Mouse (Mus musculus): ENCODE data around the gene Rbl1.

DNA sequence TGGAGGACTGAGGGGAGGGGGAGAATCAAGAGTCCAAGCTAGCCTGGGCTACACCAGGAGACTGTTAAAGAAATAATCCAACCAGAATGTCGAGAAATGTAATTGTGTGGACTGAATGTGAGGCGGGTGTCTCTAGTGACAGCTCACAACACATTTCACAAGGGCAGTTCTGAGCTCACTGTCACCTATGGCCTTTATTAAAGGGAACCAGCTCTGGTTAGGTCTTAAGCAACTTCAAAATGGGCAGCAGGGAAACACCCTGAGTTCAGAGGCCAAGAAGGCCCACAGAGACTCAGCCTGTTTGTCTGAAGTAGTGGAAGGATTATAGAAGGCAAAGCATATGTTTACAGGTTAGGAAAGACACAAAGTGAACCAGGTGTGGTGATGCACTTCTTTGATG lies 51.1 kb downstream of the Rbl1 start:
- no peak for TF ChIP-seq CTCF (IDR thresholded peaks at IDR 0.05)
- no peak for TF ChIP-seq POLR2A (IDR thresholded peaks at IDR 0.05; ENCODE audit: insufficient read depth, low read depth, low read length)
- TF ChIP-seq EP300 (IDR thresholded peaks at IDR 0.05; ENCODE audit: insufficient read depth, low read depth, low read length), result no peak
